8 mouse cellular contexts compared by ENCODE assay signal in the genomic region with DNA sequence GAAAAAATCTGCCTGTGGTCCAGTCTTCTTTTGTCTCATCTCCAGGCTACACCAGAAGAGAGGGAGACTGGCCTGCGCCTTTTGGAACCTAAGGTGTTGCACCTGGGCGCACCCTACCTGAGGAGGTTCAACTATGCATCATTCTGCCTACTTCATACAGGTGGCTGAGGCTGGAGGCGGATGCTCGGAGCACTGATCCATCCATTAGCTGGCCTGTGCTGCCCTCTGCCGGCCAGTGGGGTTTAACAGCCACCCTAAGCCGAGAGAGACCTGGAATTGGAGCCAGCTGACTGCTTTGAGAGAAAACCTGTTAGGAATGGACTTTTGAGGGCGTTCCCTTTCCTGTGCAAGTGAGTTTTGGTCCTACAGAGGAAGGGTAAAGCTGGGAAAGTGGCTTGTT. TPM values are rescaled to one million over a fixed set of nuclear protein-coding genes. Genes with fewer than 3 reads are reported as not detected.
DNase-seq lines count a peak whose midpoint lies in the region; ATAC-seq and TF ChIP-seq lines count a peak whose summit lies in the region.

No protein-coding gene starts in this region.

- no peak for TF ChIP-seq EP300 in MEL (IDR thresholded peaks at IDR 0.05; ENCODE audit: low read depth in 1 of 2, low read length in 2 of 2)

- TF ChIP-seq CTCF in MEL (IDR thresholded peaks at IDR 0.05 in 2 of 3, conservative IDR thresholded peaks at IDR 0.05 in 1 of 3; ENCODE audit: control insufficient read depth in 1 of 3, insufficient read depth in 1 of 3, low read depth in 2 of 3, low read length in 3 of 3, poor library complexity in 1 of 3, severe bottlenecking in 1 of 3), result peak; percentile 64 to 96 (median 92)

- no peak overlapping the region for H3K4me2 ChIP-seq in forebrain, embryonic 16.5 days (ENCODE audit: low read length)
- H3K4me2 ChIP-seq in hindbrain, embryonic 11.5 days (replicated peaks; ENCODE audit: low read depth, low read length), result no peak overlapping the region

- no peaks in the 10 kb centered on the region for H3K79me2 ChIP-seq in MEL (ENCODE audit: control insufficient read depth, insufficient read depth, low read length, poor library complexity)

- peaks cover 0 to 4% of the 10 kb centered on the region in 2 experiments; a peak in 3 of 4 replicates for H3K27me3 ChIP-seq in MEL (ENCODE audit: control insufficient read depth in 1 of 2, insufficient read depth in 2 of 2, low read length in 2 of 2)
- H3K27me3 ChIP-seq in forebrain, embryonic 16.5 days (replicated peaks; ENCODE audit: control insufficient read depth, insufficient read depth, low read length), result no peaks in the 10 kb centered on the region; the same call in 1 of the 2 replicates
- H3K27me3 ChIP-seq in hindbrain, embryonic 11.5 days (ENCODE audit: control insufficient read depth, insufficient read depth, low read length), result no peaks in the 10 kb centered on the region

- no peak for TF ChIP-seq POLR2A in MEL (IDR thresholded peaks at IDR 0.05; ENCODE audit: control insufficient read depth in 1 of 2, insufficient read depth in 1 of 2, low read depth in 1 of 2, low read length in 2 of 2, poor library complexity in 1 of 2)

- 1% methylated on average over 7 of the region's 7 CpGs for WGBS in forebrain, embryonic 16.5 days
- 10% methylated on average over 7 of the region's 7 CpGs for WGBS in hindbrain, embryonic 11.5 days

- no peaks in the 10 kb centered on the region for H3K9me3 ChIP-seq in MEL (replicated peaks; ENCODE audit: insufficient read depth, low read length)
- H3K9me3 ChIP-seq in forebrain, embryonic 16.5 days (ENCODE audit: control insufficient read depth, low read length), result no peaks in the 10 kb centered on the region
- no peaks in the 10 kb centered on the region for H3K9me3 ChIP-seq in hindbrain, embryonic 11.5 days (ENCODE audit: control insufficient read depth, low read length)

- peak; percentile 93 for ATAC-seq in forebrain, embryonic 16.5 days
- no peak for ATAC-seq in hindbrain, embryonic 11.5 days (ENCODE audit: low FRiP score)

- H3K4me1 ChIP-seq in MEL (ENCODE audit: control insufficient read depth in 1 of 2, insufficient read depth in 2 of 2, low read length in 2 of 2), result peaks cover 0 to under 1% of the 10 kb centered on the region in 2 experiments; a peak in 1 of 4 replicates
- H3K4me1 ChIP-seq in forebrain, embryonic 16.5 days (replicated peaks; ENCODE audit: control insufficient read depth, insufficient read depth, low read length), result peaks cover 9% of the 10 kb centered on the region
- H3K4me1 ChIP-seq in hindbrain, embryonic 11.5 days (replicated peaks; ENCODE audit: control insufficient read depth, insufficient read depth, low read length), result no peaks in the 10 kb centered on the region

- peak; percentile 70 for DNase-seq in MEL (ENCODE audit: low read depth, low spot score)
- peak; percentile 86 to 91 for DNase-seq in cerebellum, adult 18-20 months
- peak; percentile 90 for DNase-seq in hindbrain, embryonic 11.5 days (ENCODE audit: low spot score)
- DNase-seq in layer of hippocampus, adult 9-10 months (ENCODE audit: low spot score), result peak; percentile 68
- peak; percentile 86 for DNase-seq in lung, postnatal 10 days
- DNase-seq in retina, adult 2 months (ENCODE audit: low read depth, low spot score), result peak; percentile 67
- peak; percentile 79 for DNase-seq in thymus, postnatal 25 days

- no peak overlapping the region for H3K9ac ChIP-seq in MEL (ENCODE audit: control insufficient read depth, low read depth, low read length, poor library complexity, severe bottlenecking)
- no peak overlapping the region for H3K9ac ChIP-seq in forebrain, embryonic 16.5 days (replicated peaks; ENCODE audit: low read depth, low read length)
- no peak overlapping the region for H3K9ac ChIP-seq in hindbrain, embryonic 11.5 days (ENCODE audit: low read depth, low read length)

- H3K27ac ChIP-seq in MEL (ENCODE audit: control insufficient read depth, low read depth, low read length), result no peak overlapping the region
- no peak overlapping the region for H3K27ac ChIP-seq in forebrain, embryonic 16.5 days (ENCODE audit: low read length)
- H3K27ac ChIP-seq in hindbrain, embryonic 11.5 days (ENCODE audit: low read depth, low read length), result no peak overlapping the region

- H3K36me3 ChIP-seq in MEL (ENCODE audit: control insufficient read depth in 1 of 2, insufficient read depth in 2 of 2, low read length in 2 of 2), result no peaks in the 10 kb centered on the region
- no peaks in the 10 kb centered on the region for H3K36me3 ChIP-seq in forebrain, embryonic 16.5 days (ENCODE audit: control insufficient read depth, insufficient read depth)
- H3K36me3 ChIP-seq in hindbrain, embryonic 11.5 days (ENCODE audit: control insufficient read depth, insufficient read depth, low read length), result no peaks in the 10 kb centered on the region

- peak; percentile 92 for TF ChIP-seq RAD21 in MEL (IDR thresholded peaks at IDR 0.05; ENCODE audit: low read depth, low read length)

- no peak overlapping the region for H3K4me3 ChIP-seq in MEL (ENCODE audit: control insufficient read depth in 1 of 2, insufficient read depth in 1 of 2, low read depth in 2 of 2, low read length in 2 of 2)
- H3K4me3 ChIP-seq in forebrain, embryonic 16.5 days (replicated peaks; ENCODE audit: low read length), result no peak overlapping the region
- no peak overlapping the region for H3K4me3 ChIP-seq in hindbrain, embryonic 11.5 days (ENCODE audit: low read depth, low read length)

TF ChIP-seq in MEL, 35 proteins besides CTCF, POLR2A, EP300 and RAD21:
- TF ChIP-seq BHLHE40 (IDR thresholded peaks at IDR 0.05; ENCODE audit: borderline replicate concordance, low read depth, low read length) (0 out of 2 replicates have a peak, but pooled peaks have one; percentile 10), UBTF (IDR thresholded peaks at IDR 0.05; ENCODE audit: borderline replicate concordance, insufficient read depth, low read depth, low read length) (no peak), GATA1 (IDR thresholded peaks at IDR 0.05; ENCODE audit: low read depth, low read length) (no peak), MAFK (IDR thresholded peaks at IDR 0.05; ENCODE audit: borderline replicate concordance, low read depth, low read length) (no peak), ZKSCAN1 (IDR thresholded peaks at IDR 0.05; ENCODE audit: low read depth, low read length) (no peak), TBP (IDR thresholded peaks at IDR 0.05; ENCODE audit: low read depth, low read length) (no peak), SMC3 (IDR thresholded peaks at IDR 0.05; ENCODE audit: low read depth, low read length) (peak; percentile 77), ZC3H11A (IDR thresholded peaks at IDR 0.05; ENCODE audit: low read depth, low read length) (peak; percentile 73), NELFE (IDR thresholded peaks at IDR 0.05; ENCODE audit: low read depth, low read length) (no peak), NRF1 (IDR thresholded peaks at IDR 0.05; ENCODE audit: insufficient read depth, low read depth, low read length, poor library complexity, severe bottlenecking) (no peak), MAZ (IDR thresholded peaks at IDR 0.05; ENCODE audit: low read depth, low read length) (no peak), ZNF384 (IDR thresholded peaks at IDR 0.05; ENCODE audit: low read depth, low read length) (no peak), GABPA (IDR thresholded peaks at IDR 0.05; ENCODE audit: low read depth, low read length) (no peak)
TF ChIP-seq in MEL: peak in this region for 3.

RNA-seq across cellular contexts. Expression of gene Tubgcp3, which starts 5.5 kb away (rescaled TPM):
- 39.2 and 43.6 TPM in 2 replicates for total RNA-seq in MEL (2012; rRNA removed)
- 10 to 100 TPM; 60.2 to 87.7 TPM for polyA plus RNA-seq in MEL (2012; ENCODE audit: insufficient read depth in 1 of 2, insufficient read length in 2 of 2, low read depth in 1 of 2, low replicate concordance in 2 of 2, missing spikeins in 1 of 2)
- polyA plus RNA-seq in forebrain, embryonic 16.5 days (2015; fragmentation: Nextera tagmentation; extraction: Ambion mirVana), result 43.9 and 47.7 TPM in 2 replicates
- polyA plus RNA-seq in hindbrain, embryonic 11.5 days (2014; fragmentation: Nextera tagmentation; extraction: Ambion mirVana), result 50.2 and 54.5 TPM in 2 replicates
